Mouse (Mus musculus) testis, adult 2 months (tissue): ENCODE data around the gene Cep63.

Source experiments
- CTCF ChIP-seq: fragments of 200-500 bp; IDR thresholded peaks from 2 replicates; pipeline ENCODE4 v1.5.1; 2012; ENCODE audit warnings: low read depth, mild to moderate bottlenecking, inconsistent platforms, low read length, moderate library complexity; ENCODE audit not compliant: control insufficient read depth, insufficient read depth, insufficient replicate concordance
- POLR2A ChIP-seq: fragments of 200-500 bp; IDR thresholded peaks from 2 replicates; pipeline ENCODE4 v1.6.1; 2012; ENCODE audit warnings: low read depth, mild to moderate bottlenecking, inconsistent platforms, low read length, moderate library complexity; ENCODE audit not compliant: control insufficient read depth

GRCm38 (mm10) chr9:102634453-102634852 lies 8.1 kb upstream of the Cep63 start:
- TF ChIP-seq POLR2A: no peak
- TF ChIP-seq CTCF: no peak
